Mouse (Mus musculus): ENCODE measurements around the gene Tmem256. TPM values are rescaled to one million over a fixed set of nuclear protein-coding genes. Genes with fewer than 3 reads are reported as not detected.

Tmem256 gene
- polyA plus RNA-seq, 1 experiment, result 224 TPM

GRCm38 (mm10) chr11:69837604-69837951 is 736 bp upstream of the Tmem256 start, which contains the start of gene Nlgn2:
Nlgn2 (minus strand) TSS chr11:69837784.
- WGBS, result under 1% methylated on average over 32 of the region's 32 CpGs

GRCm38 (mm10) chr11:69838714-69839104 is 395 bp downstream of the Tmem256 start:
- WGBS, result 1% methylated on average over 7 of the region's 7 CpGs

More at GRCm38 (mm10) chr11:69837604-69837951, 736 bp upstream of the Tmem256 start, which contains the start of gene Nlgn2:
- TF ChIP-seq CTCF (IDR thresholded peaks at IDR 0.05; ENCODE audit: borderline replicate concordance, control insufficient read depth, extremely low read depth, insufficient read depth, low read length, poor library complexity), result no peak
- no peak for TF ChIP-seq POLR2A (IDR thresholded peaks at IDR 0.05; ENCODE audit: control insufficient read depth, extremely low read depth, insufficient read depth, low read length, poor library complexity)
- H3K27me3 ChIP-seq (ENCODE audit: control insufficient read depth, insufficient read depth, low read length), result no peaks in the 10 kb centered on the region
- peaks cover 28% of the 10 kb centered on the region for H3K4me1 ChIP-seq (replicated peaks; ENCODE audit: control insufficient read depth, insufficient read depth, low read length)
- DNase-seq, result no peak
- H3K36me3 ChIP-seq (ENCODE audit: control insufficient read depth, insufficient read depth, low read length), result no peaks in the 10 kb centered on the region
- peak within 1 kb of the TSS; percentile 53 for H3K4me3 ChIP-seq (ENCODE audit: control insufficient read depth, insufficient read depth, low read length)
- H3K27ac ChIP-seq (ENCODE audit: control insufficient read depth, insufficient read depth, low read length), result no peak within 1 kb of the TSS

GRCm38 (mm10) chr11:69846198-69846680 is 7.9 kb downstream of the Tmem256 start, which contains the start of gene Plscr3:
Plscr3 (plus strand) TSS chr11:69846376.
- Histone ChIP-seq H3K27ac (ENCODE audit: control insufficient read depth, insufficient read depth, low read length) (peak within 1 kb of the TSS; percentile 72), H3K4me3 (ENCODE audit: control insufficient read depth, insufficient read depth, low read length) (peak within 1 kb of the TSS; percentile 96), H3K27me3 (ENCODE audit: control insufficient read depth, insufficient read depth, low read length) (no peaks in the 10 kb centered on the region), H3K36me3 (ENCODE audit: control insufficient read depth, insufficient read depth, low read length) (no peaks in the 10 kb centered on the region), H3K4me1 (replicated peaks; ENCODE audit: control insufficient read depth, insufficient read depth, low read length) (peaks cover 39% of the 10 kb centered on the region)
- DNase-seq, result peak; percentile 95
- under 1% methylated on average over 36 of the region's 38 CpGs for WGBS
- TF ChIP-seq CTCF (IDR thresholded peaks at IDR 0.05; ENCODE audit: borderline replicate concordance, control insufficient read depth, extremely low read depth, insufficient read depth, low read length, poor library complexity) (peak; percentile 28; the same call in 1 of the 2 replicates), POLR2A (IDR thresholded peaks at IDR 0.05; ENCODE audit: control insufficient read depth, extremely low read depth, insufficient read depth, low read length, poor library complexity) (peak; percentile 63; the same call in 1 of the 2 replicates)

More at GRCm38 (mm10) chr11:69838714-69839104, 395 bp downstream of the Tmem256 start:
- Histone ChIP-seq H3K4me3 (ENCODE audit: control insufficient read depth, insufficient read depth, low read length) (peak overlapping the region; percentile 53), H3K4me1 (replicated peaks; ENCODE audit: control insufficient read depth, insufficient read depth, low read length) (peaks cover 24% of the 10 kb centered on the region), H3K27me3 (ENCODE audit: control insufficient read depth, insufficient read depth, low read length) (no peaks in the 10 kb centered on the region), H3K27ac (ENCODE audit: control insufficient read depth, insufficient read depth, low read length) (no peak overlapping the region), H3K36me3 (ENCODE audit: control insufficient read depth, insufficient read depth, low read length) (no peaks in the 10 kb centered on the region)
- DNase-seq, result no peak
- TF ChIP-seq POLR2A (IDR thresholded peaks at IDR 0.05; ENCODE audit: control insufficient read depth, extremely low read depth, insufficient read depth, low read length, poor library complexity) (no peak), CTCF (IDR thresholded peaks at IDR 0.05; ENCODE audit: borderline replicate concordance, control insufficient read depth, extremely low read depth, insufficient read depth, low read length, poor library complexity) (no peak)

- Histone ChIP-seq H3K27ac (ENCODE audit: control insufficient read depth, insufficient read depth, low read length) (peak overlapping the region; percentile 72), H3K4me3 (ENCODE audit: control insufficient read depth, insufficient read depth, low read length) (peak overlapping the region; percentile 96), H3K36me3 (ENCODE audit: control insufficient read depth, insufficient read depth, low read length) (no peaks in the 10 kb centered on the region), H3K27me3 (ENCODE audit: control insufficient read depth, insufficient read depth, low read length) (no peaks in the 10 kb centered on the region), H3K4me1 (replicated peaks; ENCODE audit: control insufficient read depth, insufficient read depth, low read length) (peaks cover 42% of the 10 kb centered on the region)
- DNase-seq, result no peak
- 10% methylated on average over 37 of the region's 37 CpGs for WGBS
- TF ChIP-seq POLR2A (IDR thresholded peaks at IDR 0.05; ENCODE audit: control insufficient read depth, extremely low read depth, insufficient read depth, low read length, poor library complexity) (0 out of 2 replicates have a peak, but pooled peaks have one; percentile 7), CTCF (IDR thresholded peaks at IDR 0.05; ENCODE audit: borderline replicate concordance, control insufficient read depth, extremely low read depth, insufficient read depth, low read length, poor library complexity) (no peak)
Observed at GRCm38 (mm10) chr11:69846738-69847688, 8.7 kb downstream of the Tmem256 start.

GRCm38 (mm10) chr11:69848021-69848420 is 9.7 kb downstream of the Tmem256 start:
- TF ChIP-seq POLR2A (IDR thresholded peaks at IDR 0.05; ENCODE audit: control insufficient read depth, extremely low read depth, insufficient read depth, low read length, poor library complexity) (no peak), CTCF (IDR thresholded peaks at IDR 0.05; ENCODE audit: borderline replicate concordance, control insufficient read depth, extremely low read depth, insufficient read depth, low read length, poor library complexity) (no peak)
- no peak overlapping the region for H3K4me3 ChIP-seq (ENCODE audit: control insufficient read depth, insufficient read depth, low read length)
- H3K27me3 ChIP-seq (ENCODE audit: control insufficient read depth, insufficient read depth, low read length), result no peaks in the 10 kb centered on the region
- peaks cover 42% of the 10 kb centered on the region for H3K4me1 ChIP-seq (replicated peaks; ENCODE audit: control insufficient read depth, insufficient read depth, low read length)
- no peaks in the 10 kb centered on the region for H3K36me3 ChIP-seq (ENCODE audit: control insufficient read depth, insufficient read depth, low read length)
- DNase-seq, result no peak
- H3K27ac ChIP-seq (ENCODE audit: control insufficient read depth, insufficient read depth, low read length), result no peak overlapping the region
- WGBS, result 98% methylated on average over 6 of the region's 6 CpGs

GRCm38 (mm10) chr11:69849128-69849527 is 10.8 kb downstream of the Tmem256 start:
- 72% methylated on average over 9 of the region's 9 CpGs for WGBS
- H3K36me3 ChIP-seq (ENCODE audit: control insufficient read depth, insufficient read depth, low read length), result no peaks in the 10 kb centered on the region
- no peaks in the 10 kb centered on the region for H3K27me3 ChIP-seq (ENCODE audit: control insufficient read depth, insufficient read depth, low read length)
- peaks cover 48% of the 10 kb centered on the region for H3K4me1 ChIP-seq (replicated peaks; ENCODE audit: control insufficient read depth, insufficient read depth, low read length)
- TF ChIP-seq CTCF (IDR thresholded peaks at IDR 0.05; ENCODE audit: borderline replicate concordance, control insufficient read depth, extremely low read depth, insufficient read depth, low read length, poor library complexity) (no peak), POLR2A (IDR thresholded peaks at IDR 0.05; ENCODE audit: control insufficient read depth, extremely low read depth, insufficient read depth, low read length, poor library complexity) (no peak)
- peak overlapping the region; percentile 63; the same call in 1 of the 2 replicates for H3K27ac ChIP-seq (ENCODE audit: control insufficient read depth, insufficient read depth, low read length)
- no peak overlapping the region for H3K4me3 ChIP-seq (ENCODE audit: control insufficient read depth, insufficient read depth, low read length)
- no peak for DNase-seq

All from thymus, adult 2 months (tissue).